Mouse (Mus musculus) forebrain, postnatal 0 days (tissue): ENCODE measurements around the gene Gsap. TPM values are rescaled to one million over a fixed set of nuclear protein-coding genes. Genes with fewer than 3 reads are reported as not detected.

Source experiments
- ATAC-seq: fragments of 200-750 bp; cut with Nextera tagmentation; 2 replicates; pipeline ENCODE4 v1.8.0; 2017; ENCODE audit warnings: mild to moderate bottlenecking, moderate library complexity
- DNase-seq: peaks from one replicate; pipeline ENCODE4 v3.0.0-alpha.2; 2015
- H3K27ac ChIP-seq: fragments of 300-500 bp; sonication (generic); 2 replicates; pipeline ENCODE4 v1.5.1; 2014; ENCODE audit warnings: low read depth, mild to moderate bottlenecking, antibody characterized with exemption, low read length, moderate library complexity, mixed read lengths
- H3K27me3 ChIP-seq: fragments of 300-500 bp; sonication (generic); 2 replicates; pipeline ENCODE4 v1.6.1; 2014; ENCODE audit warnings: mild to moderate bottlenecking, low read length, mixed read lengths; ENCODE audit not compliant: insufficient read depth
- H3K36me3 ChIP-seq: fragments of 300-500 bp; sonication (generic); 2 replicates; pipeline ENCODE4 v1.6.1; 2014; ENCODE audit warnings: mild to moderate bottlenecking, moderate library complexity; ENCODE audit not compliant: insufficient read depth
- H3K4me1 ChIP-seq: fragments of 300-500 bp; sonication (generic); 2 replicates; pipeline ENCODE4 v1.6.1; 2014; ENCODE audit warnings: antibody characterized with exemption; ENCODE audit not compliant: insufficient read depth
- H3K4me2 ChIP-seq: fragments of 300-500 bp; sonication (generic); 2 replicates; pipeline ENCODE4 v1.6.1; 2014; ENCODE audit warnings: low read depth, mild to moderate bottlenecking, moderate library complexity
- H3K4me3 ChIP-seq: fragments of 300-500 bp; sonication (generic); 2 replicates; pipeline ENCODE4 v1.5.1; 2014; ENCODE audit warnings: low read depth, low read length, mixed read lengths
- H3K9ac ChIP-seq: fragments of 300-500 bp; sonication (generic); 2 replicates; pipeline ENCODE4 v1.6.1; 2014; ENCODE audit warnings: mild to moderate bottlenecking
- H3K9me3 ChIP-seq: fragments of 300-500 bp; sonication (generic); 2 replicates; pipeline ENCODE4 v1.6.1; 2016; ENCODE audit warnings: low read length
- CTCF ChIP-seq: sonication (generic); IDR thresholded peaks from 2 replicates; pipeline ENCODE4 v1.5.1; 2016; ENCODE audit warnings: antibody characterized with exemption, control low read depth, low read depth
- WGBS: fragments of 180-500 bp; shearing (Covaris S2); extraction: QIAGEN DNeasy Blood & Tissue Kit; methylation state at CpG from one replicate; pipeline ENCODE4 v1.1.7; 2014; 5-methylcytosine and 5-hydroxymethylcytosine counted together
- polyA plus RNA-seq: library from polyadenylated mRNA; unstranded; fragments of >200 nt; fragmentation: Nextera tagmentation; extraction: Ambion mirVana; gene quantifications from 2 replicates; pipeline ENCODE4 v1.2.1, GENCODE M21; 2015
- total RNA-seq: library from RNA; depleted of rRNA; stranded (reverse); fragments of >200 nt; gene quantifications from 2 replicates; pipeline ENCODE4 v1.2.3, GENCODE M21; 2014

The Gsap gene
- total and polyA plus RNA-seq, 2 experiments from 2014 or later: 7.7 to 9.4 TPM

GRCm38 (mm10) chr5:21206014-21206413, 20.0 kb downstream of the Gsap start:
- Histone ChIP-seq H3K9me3 (no peaks in the 10 kb centered on the region), H3K4me3 (no peak overlapping the region), H3K36me3 (no peaks in the 10 kb centered on the region), H3K4me2 (no peak overlapping the region), H3K9ac (no peak overlapping the region), H3K27ac (no peak overlapping the region), H3K4me1 (no peaks in the 10 kb centered on the region), H3K27me3 (no peaks in the 10 kb centered on the region)
- ATAC-seq: no peak
- DNase-seq: no peak
- WGBS: 92% methylated on average over 4 of the region's 4 CpGs
- TF ChIP-seq CTCF: no peak

GRCm38 (mm10) chr5:21211406-21211805, 25.4 kb downstream of the Gsap start:
- H3K36me3 ChIP-seq: no peaks in the 10 kb centered on the region
- DNase-seq (no peak), ATAC-seq (no peak)
- WGBS: 96% methylated on average over 1 of the region's 1 CpGs
- no peaks in the 10 kb centered on the region for H3K9me3 ChIP-seq
- no peak overlapping the region for H3K4me3 ChIP-seq
- no peaks in the 10 kb centered on the region for H3K4me1 ChIP-seq
- no peak for TF ChIP-seq CTCF
- no peak overlapping the region for H3K27ac ChIP-seq
- H3K4me2 ChIP-seq: no peak overlapping the region
- no peak overlapping the region for H3K9ac ChIP-seq
- H3K27me3 ChIP-seq: no peaks in the 10 kb centered on the region

- H3K4me1 ChIP-seq: no peaks in the 10 kb centered on the region
- H3K4me2 ChIP-seq: no peak overlapping the region
- WGBS: 90% methylated on average over 3 of the region's 3 CpGs
- no peaks in the 10 kb centered on the region for H3K27me3 ChIP-seq
- ATAC-seq (no peak), DNase-seq (no peak)
- TF ChIP-seq CTCF: no peak
- no peak overlapping the region for H3K27ac ChIP-seq
- no peak overlapping the region for H3K9ac ChIP-seq
- H3K4me3 ChIP-seq: no peak overlapping the region
- H3K9me3 ChIP-seq: no peaks in the 10 kb centered on the region
- H3K36me3 ChIP-seq: no peaks in the 10 kb centered on the region
Measured at GRCm38 (mm10) chr5:21212933-21213332, 26.9 kb downstream of the Gsap start.

GRCm38 (mm10) chr5:21213801-21214200, 27.7 kb downstream of the Gsap start:
- WGBS: 92% methylated on average over 5 of the region's 5 CpGs
- ATAC-seq: no peak

GRCm38 (mm10) chr5:21217453-21218294, 31.6 kb downstream of the Gsap start:
- Histone ChIP-seq H3K27me3 (no peaks in the 10 kb centered on the region), H3K9ac (no peak overlapping the region), H3K4me1 (no peaks in the 10 kb centered on the region), H3K4me2 (no peak overlapping the region), H3K36me3 (no peaks in the 10 kb centered on the region), H3K9me3 (no peaks in the 10 kb centered on the region), H3K27ac (no peak overlapping the region), H3K4me3 (no peak overlapping the region)
- 90% methylated on average over 14 of the region's 14 CpGs for WGBS
- ATAC-seq (no peak), DNase-seq (no peak)
- no peak for TF ChIP-seq CTCF

More at GRCm38 (mm10) chr5:21213801-21214200, 27.7 kb downstream of the Gsap start:
- Histone ChIP-seq H3K27me3 (no peaks in the 10 kb centered on the region), H3K9ac (no peak overlapping the region), H3K4me1 (no peaks in the 10 kb centered on the region), H3K4me2 (no peak overlapping the region), H3K36me3 (no peaks in the 10 kb centered on the region), H3K9me3 (no peaks in the 10 kb centered on the region), H3K27ac (no peak overlapping the region), H3K4me3 (no peak overlapping the region)
- no peak for DNase-seq
- TF ChIP-seq CTCF: no peak

GRCm38 (mm10) chr5:21232876-21233275, 46.8 kb downstream of the Gsap start:
- no peak for TF ChIP-seq CTCF
- H3K27ac ChIP-seq: no peak overlapping the region
- no peaks in the 10 kb centered on the region for H3K36me3 ChIP-seq
- no peak overlapping the region for H3K4me2 ChIP-seq
- no peak overlapping the region for H3K4me3 ChIP-seq
- H3K4me1 ChIP-seq: no peaks in the 10 kb centered on the region
- no peaks in the 10 kb centered on the region for H3K27me3 ChIP-seq
- H3K9ac ChIP-seq: no peak overlapping the region
- no peak for DNase-seq
- ATAC-seq: no peak
- WGBS: 94% methylated on average over 6 of the region's 6 CpGs
- H3K9me3 ChIP-seq: no peaks in the 10 kb centered on the region

- no peak for DNase-seq
- WGBS: 85% methylated on average over 1 of the region's 1 CpGs
- no peak for ATAC-seq
- Histone ChIP-seq H3K4me3 (no peak overlapping the region), H3K27me3 (no peaks in the 10 kb centered on the region), H3K9ac (no peak overlapping the region), H3K36me3 (no peaks in the 10 kb centered on the region), H3K4me2 (no peak overlapping the region), H3K9me3 (no peaks in the 10 kb centered on the region), H3K27ac (no peak overlapping the region), H3K4me1 (no peaks in the 10 kb centered on the region; the same call in 1 of the 2 replicates)
- no peak for TF ChIP-seq CTCF
Measured at GRCm38 (mm10) chr5:21244575-21244974, 58.5 kb downstream of the Gsap start.
